In genomic region chr2:25218445-25218844, GRCm38 (mm10) we compare ENCODE assay signal across 23 mouse cellular contexts. TPM values are rescaled to one million over a fixed set of nuclear protein-coding genes. Genes with fewer than 3 reads are reported as not detected.
DNase-seq lines count a peak whose midpoint lies in the region; ATAC-seq lines count a peak whose summit lies in the region.
"Had no signal": no experiment of that assay in that cellular context is flagged by ENCODE, and none has a peak within 500 bp of the region (broad histone marks: within the 10 kb centered on the region; RNA-seq: fewer than 3 reads in every experiment).

Fam166a (plus strand) TSS chr2:25218745.

- ATAC-seq in midbrain, embryonic 11.5 days (ENCODE audit: low FRiP score): no peak
- no peak for ATAC-seq in midbrain, embryonic 16.5 days
- ATAC-seq: forebrain, embryonic 14.5 days; forebrain, embryonic 16.5 days had no signal

- H3K36me3 ChIP-seq in midbrain, embryonic 11.5 days (ENCODE audit: control insufficient read depth, insufficient read depth, low read length): no peaks in the 10 kb centered on the region
- no peaks in the 10 kb centered on the region for H3K36me3 ChIP-seq in midbrain, embryonic 16.5 days (ENCODE audit: control insufficient read depth, insufficient read depth, low read length)

- peaks cover 6% of the 10 kb centered on the region for H3K4me1 ChIP-seq in midbrain, embryonic 11.5 days (ENCODE audit: control insufficient read depth, insufficient read depth, low read length)
- peaks cover 3% of the 10 kb centered on the region for H3K4me1 ChIP-seq in midbrain, embryonic 16.5 days (ENCODE audit: control insufficient read depth, insufficient read depth, low read length)

- H3K27ac ChIP-seq in midbrain, embryonic 11.5 days (ENCODE audit: low read depth, low read length): no peak within 1 kb of the TSS
- no peak within 1 kb of the TSS for H3K27ac ChIP-seq in midbrain, embryonic 16.5 days (ENCODE audit: low read length)
- H3K27ac ChIP-seq: embryonic facial prominence, embryonic 13.5 days; embryonic facial prominence, embryonic 15.5 days; forebrain, embryonic 10.5 days; forebrain, embryonic 12.5 days had no signal

- H3K27me3 ChIP-seq in midbrain, embryonic 11.5 days (ENCODE audit: control insufficient read depth, insufficient read depth, low read length): no peaks in the 10 kb centered on the region
- H3K27me3 ChIP-seq in midbrain, embryonic 16.5 days (ENCODE audit: control insufficient read depth, insufficient read depth, low read depth, low read length): no peaks in the 10 kb centered on the region
- H3K27me3 ChIP-seq: embryonic facial prominence, embryonic 13.5 days; embryonic facial prominence, embryonic 15.5 days had no signal

- no peaks in the 10 kb centered on the region for H3K9me3 ChIP-seq in midbrain, embryonic 11.5 days (ENCODE audit: control insufficient read depth, low read length)
- no peaks in the 10 kb centered on the region for H3K9me3 ChIP-seq in midbrain, embryonic 16.5 days (replicated peaks; ENCODE audit: control insufficient read depth, low read length, poor library complexity, severe bottlenecking)
- H3K9me3 ChIP-seq: embryonic facial prominence, embryonic 13.5 days; embryonic facial prominence, embryonic 15.5 days; forebrain, embryonic 10.5 days; forebrain, embryonic 12.5 days had no signal

- no peak within 1 kb of the TSS for H3K4me2 ChIP-seq in midbrain, embryonic 11.5 days
- no peak within 1 kb of the TSS for H3K4me2 ChIP-seq in midbrain, embryonic 16.5 days (ENCODE audit: low read length)
- H3K4me2 ChIP-seq: embryonic facial prominence, embryonic 13.5 days; embryonic facial prominence, embryonic 15.5 days; forebrain, embryonic 12.5 days had no signal

- no peak within 1 kb of the TSS for H3K4me3 ChIP-seq in midbrain, embryonic 11.5 days (ENCODE audit: low read depth, low read length)
- no peak within 1 kb of the TSS for H3K4me3 ChIP-seq in midbrain, embryonic 16.5 days (ENCODE audit: low read depth, low read length)
- H3K4me3 ChIP-seq: embryonic facial prominence, embryonic 13.5 days; embryonic facial prominence, embryonic 15.5 days; erythroblast, embryonic 14.5 days; forebrain, embryonic 10.5 days; forebrain, embryonic 12.5 days had no signal

- peak; percentile 79 for DNase-seq in midbrain, embryonic 11.5 days (ENCODE audit: low spot score, missing footprints)
- peak; percentile 23 for DNase-seq in retina, postnatal 1 day
- DNase-seq in retina, embryonic 14.5 days (ENCODE audit: low spot score): no peak
- DNase-seq: adrenal gland, adult 2 months; adrenal gland, postnatal 10 days; adrenal gland, postnatal 25 days; cerebellum, adult 11 months; cerebellum, adult 18-20 months; cerebellum, adult 8-10 months; cerebellum, adult 9-11 months; cerebellum, postnatal 14 days; cerebellum, postnatal 36 days; embryo, embryonic 11 days had no signal

- no peak within 1 kb of the TSS for H3K9ac ChIP-seq in midbrain, embryonic 11.5 days (ENCODE audit: low read length)
- H3K9ac ChIP-seq in midbrain, embryonic 16.5 days (ENCODE audit: low read depth, low read length): no peak within 1 kb of the TSS
- H3K9ac ChIP-seq: embryonic facial prominence, embryonic 13.5 days; embryonic facial prominence, embryonic 15.5 days; forebrain, embryonic 12.5 days had no signal

RNA-seq across cellular contexts. Expression of gene Fam166a, which starts in this region (rescaled TPM):
- polyA plus RNA-seq in midbrain, embryonic 11.5 days (2014; fragmentation: Nextera tagmentation; extraction: Ambion mirVana): 0.94 TPM in 1 of 2 replicates, not detected in the other
- polyA plus RNA-seq in midbrain, embryonic 16.5 days (2015; fragmentation: Nextera tagmentation; extraction: Ambion mirVana): 0.43 TPM in 1 of 2 replicates, not detected in the other
- polyA plus RNA-seq: C2C12; embryonic facial prominence, embryonic 11.5 days; embryonic facial prominence, embryonic 13.5 days; erythroblast, embryonic 14.5 days; forebrain, embryonic 16.5 days had no signal

Comparison
In these comparisons a context has a peak if more than half of its experiments do, and no peak if none do; other contexts are left out.
1. Peak in DNase-seq in midbrain, embryonic 11.5 days; RNA of the gene not detected or under 1 TPM.